Mouse (Mus musculus): Measurements from ENCODE around the gene Rgl1.

Rgl1 gene

GRCm38 (mm10) chr1:152717329-152717728 is 48.8 kb downstream of the Rgl1 start:
- no peak for DNase-seq (ENCODE audit: low spot score)

- DNase-seq (ENCODE audit: low spot score) = no peak
Measured at GRCm38 (mm10) chr1:152714405-152714804, 51.7 kb downstream of the Rgl1 start.

GRCm38 (mm10) chr1:152713924-152714323 is 52.2 kb downstream of the Rgl1 start:
- DNase-seq (ENCODE audit: low spot score) = no peak

- DNase-seq (ENCODE audit: low spot score) = no peak
Measured at GRCm38 (mm10) chr1:152711037-152711436, 55.1 kb downstream of the Rgl1 start.

- DNase-seq (ENCODE audit: low spot score) = no peak
Measured at GRCm38 (mm10) chr1:152707560-152707959, 58.6 kb downstream of the Rgl1 start.

GRCm38 (mm10) chr1:152703941-152704340 is 62.2 kb downstream of the Rgl1 start:
- no peak for DNase-seq (ENCODE audit: low spot score)

- DNase-seq (ENCODE audit: low spot score) = no peak
Measured at GRCm38 (mm10) chr1:152702920-152703319, 63.2 kb downstream of the Rgl1 start.

- DNase-seq (ENCODE audit: low spot score) = no peak
Measured at GRCm38 (mm10) chr1:152701066-152701465, 65.1 kb downstream of the Rgl1 start.

GRCm38 (mm10) chr1:152697341-152697740 is 68.8 kb downstream of the Rgl1 start:
- DNase-seq (ENCODE audit: low spot score) = no peak

- no peak for DNase-seq (ENCODE audit: low spot score)
Measured at GRCm38 (mm10) chr1:152695491-152695890, 70.7 kb downstream of the Rgl1 start.

GRCm38 (mm10) chr1:152689968-152690367 is 76.2 kb downstream of the Rgl1 start:
- DNase-seq (ENCODE audit: low spot score) = no peak

- no peak for DNase-seq (ENCODE audit: low spot score)
Measured at GRCm38 (mm10) chr1:152687733-152688181, 78.4 kb downstream of the Rgl1 start.

GRCm38 (mm10) chr1:152687099-152687730 is 78.9 kb downstream of the Rgl1 start:
- no peak for DNase-seq (ENCODE audit: low spot score)

- DNase-seq (ENCODE audit: low spot score) = no peak
Measured at GRCm38 (mm10) chr1:152685531-152685930, 80.6 kb downstream of the Rgl1 start.

- no peak for DNase-seq (ENCODE audit: low spot score)
Measured at GRCm38 (mm10) chr1:152682368-152683194, 83.6 kb downstream of the Rgl1 start.

- DNase-seq (ENCODE audit: low spot score) = no peak
Measured at GRCm38 (mm10) chr1:152681676-152682367, 84.3 kb downstream of the Rgl1 start.

- no peak for DNase-seq (ENCODE audit: low spot score)
Measured at GRCm38 (mm10) chr1:152681116-152681515, 85.0 kb downstream of the Rgl1 start.

- DNase-seq (ENCODE audit: low spot score) = no peak
Measured at GRCm38 (mm10) chr1:152678451-152678850, 87.7 kb downstream of the Rgl1 start.

- DNase-seq (ENCODE audit: low spot score) = no peak
Measured at GRCm38 (mm10) chr1:152677482-152678211, 88.5 kb downstream of the Rgl1 start.

- no peak for DNase-seq (ENCODE audit: low spot score)
Measured at GRCm38 (mm10) chr1:152669446-152670180, 96.5 kb downstream of the Rgl1 start.

GRCm38 (mm10) chr1:152660436-152660835 is 105.7 kb downstream of the Rgl1 start:
- DNase-seq (ENCODE audit: low spot score) = no peak
